Comparison of ENCODE assay signal across 8 mouse cellular contexts in genomic region chr10:34033630-34034305, GRCm38 (mm10). TPM values are rescaled to one million over a fixed set of nuclear protein-coding genes. Genes with fewer than 3 reads are reported as not detected.
A peak's percentile ranks its signal among the peaks of the same experiment; 100 is the strongest.
DNase-seq lines count a peak whose midpoint lies in the region; ATAC-seq and TF ChIP-seq lines count a peak whose summit lies in the region.

No protein-coding gene starts in this region.

- H3K4me3 ChIP-seq in ES-Bruce4 (ENCODE audit: low read depth, low read length), result peak overlapping the region; percentile 11; the same call in 1 of the 2 replicates
- peak overlapping the region; percentile 25 for H3K4me3 ChIP-seq in hindbrain, embryonic 10.5 days
- H3K4me3 ChIP-seq in lung, postnatal 0 days (ENCODE audit: low read depth, low read length), result no peak overlapping the region

- H3K27me3 ChIP-seq in ES-Bruce4 (ENCODE audit: control insufficient read depth, insufficient read depth, low read length, poor library complexity, severe bottlenecking), result no peaks in the 10 kb centered on the region
- H3K27me3 ChIP-seq in hindbrain, embryonic 10.5 days (ENCODE audit: insufficient read depth, poor library complexity, severe bottlenecking), result no peaks in the 10 kb centered on the region
- no peaks in the 10 kb centered on the region for H3K27me3 ChIP-seq in lung, postnatal 0 days (replicated peaks; ENCODE audit: insufficient read depth, low read length)

- no peak for TF ChIP-seq POLR2A in ES-Bruce4 (IDR thresholded peaks at IDR 0.05; ENCODE audit: insufficient read depth, low read length)

- H3K4me2 ChIP-seq in lung, postnatal 0 days (replicated peaks; ENCODE audit: low read depth, low read length), result peak overlapping the region; percentile 30; the same call in 1 of the 2 replicates

- peak; percentile 84 for TF ChIP-seq CTCF in ES-Bruce4 (IDR thresholded peaks at IDR 0.05; ENCODE audit: low read depth, low read length)
- TF ChIP-seq CTCF in lung, postnatal 0 days (IDR thresholded peaks at IDR 0.05), result peak; percentile 88

- no peaks in the 10 kb centered on the region for H3K36me3 ChIP-seq in ES-Bruce4 (ENCODE audit: control insufficient read depth, insufficient read depth, low read length, poor library complexity, severe bottlenecking)
- H3K36me3 ChIP-seq in hindbrain, embryonic 10.5 days, result no peaks in the 10 kb centered on the region
- H3K36me3 ChIP-seq in lung, postnatal 0 days (ENCODE audit: insufficient read depth, low read length), result no peaks in the 10 kb centered on the region

- H3K9me3 ChIP-seq in ES-Bruce4 (replicated peaks; ENCODE audit: control insufficient read depth, insufficient read depth, low read length, poor library complexity, severe bottlenecking), result no peaks in the 10 kb centered on the region
- H3K9me3 ChIP-seq in hindbrain, embryonic 10.5 days, result no peaks in the 10 kb centered on the region
- no peaks in the 10 kb centered on the region for H3K9me3 ChIP-seq in lung, postnatal 0 days (ENCODE audit: low read length)

- ATAC-seq in frontal cortex, adult (ENCODE audit: low TSS enrichment), result peak; percentile 94
- peak; percentile 85 for ATAC-seq in lung, postnatal 0 days

- peak; percentile 28 for DNase-seq in cerebellum, adult 8-10 months
- DNase-seq in hindbrain, embryonic 10.5 days (ENCODE audit: low spot score), result peak; percentile 82
- peak; percentile 56 to 66 for DNase-seq in layer of hippocampus, postnatal 14 days (ENCODE audit: low spot score in 2 of 2)
- DNase-seq in lung, postnatal 0 days (ENCODE audit: low spot score), result peak; percentile 85
- peak; percentile 80 for DNase-seq in ovary, postnatal 36 days (ENCODE audit: low spot score)
- DNase-seq in thymus, postnatal 14 days, result peak; percentile 80

- TF ChIP-seq EP300 in ES-Bruce4 (IDR thresholded peaks at IDR 0.05; ENCODE audit: insufficient read depth, low read depth, low read length), result no peak
- no peak for TF ChIP-seq EP300 in lung, postnatal 0 days (IDR thresholded peaks at IDR 0.05)

- no peak overlapping the region for H3K27ac ChIP-seq in ES-Bruce4 (ENCODE audit: insufficient read depth, low read length)
- 0 out of 2 replicates have a peak overlapping the region, but pooled peaks have one; percentile 53 for H3K27ac ChIP-seq in hindbrain, embryonic 10.5 days
- H3K27ac ChIP-seq in lung, postnatal 0 days (ENCODE audit: low read length), result no peak overlapping the region

- H3K9ac ChIP-seq in ES-Bruce4 (ENCODE audit: low read depth, poor library complexity, severe bottlenecking), result no peak overlapping the region
- H3K9ac ChIP-seq in lung, postnatal 0 days (replicated peaks; ENCODE audit: low read depth), result 0 out of 2 replicates have a peak overlapping the region, but pooled peaks have one; percentile 8

- 22% methylated on average over 22 of the region's 22 CpGs for WGBS in hindbrain, embryonic 10.5 days
- 21% methylated on average over 22 of the region's 22 CpGs for WGBS in lung, postnatal 0 days

- peaks cover 2% of the 10 kb centered on the region for H3K4me1 ChIP-seq in ES-Bruce4 (ENCODE audit: control insufficient read depth, insufficient read depth, low read length)
- 0 out of 2 replicates have a peak, but pooled peaks cover 4% of the 10 kb centered on the region for H3K4me1 ChIP-seq in hindbrain, embryonic 10.5 days (replicated peaks)
- H3K4me1 ChIP-seq in lung, postnatal 0 days (ENCODE audit: insufficient read depth, low read depth, low read length), result no peaks in the 10 kb centered on the region

RNA-seq across cellular contexts. Expression of gene Trappc3l, which starts 3.6 kb away (rescaled TPM):
- not detected in 2 replicates for polyA plus RNA-seq in ES-Bruce4 (2011; ENCODE audit: insufficient read depth, insufficient read length, low read depth, missing spikeins)
- not detected in 2 replicates for polyA plus RNA-seq in hindbrain, embryonic 10.5 days (2016; fragmentation: Nextera tagmentation; extraction: Ambion mirVana)
- total RNA-seq in layer of hippocampus, postnatal 14 days (2021), result under 1 TPM in 1 of 2 experiments, not detected in 1; 0.33 TPM
- not detected in 2 replicates for polyA plus RNA-seq in lung, postnatal 0 days (2015; fragmentation: Nextera tagmentation; extraction: Ambion mirVana)

RNA-seq across cellular contexts. Expression of gene Calhm4, which starts 10.3 kb away (rescaled TPM):
- not detected in 2 replicates for polyA plus RNA-seq in ES-Bruce4 (2011; ENCODE audit: insufficient read depth, insufficient read length, low read depth, missing spikeins)
- polyA plus RNA-seq in hindbrain, embryonic 10.5 days (2016; fragmentation: Nextera tagmentation; extraction: Ambion mirVana), result not detected in 2 replicates
- total RNA-seq in layer of hippocampus, postnatal 14 days (2021), result not detected
- polyA plus RNA-seq in lung, postnatal 0 days (2015; fragmentation: Nextera tagmentation; extraction: Ambion mirVana), result not detected in 2 replicates

RNA-seq across cellular contexts. Expression of gene Rwdd1, which starts 14.3 kb away (rescaled TPM):
- 88.5 and 91.1 TPM in 2 replicates for polyA plus RNA-seq in ES-Bruce4 (2011; ENCODE audit: insufficient read depth, insufficient read length, low read depth, missing spikeins)
- 126 and 143 TPM in 2 replicates for polyA plus RNA-seq in hindbrain, embryonic 10.5 days (2016; fragmentation: Nextera tagmentation; extraction: Ambion mirVana)
- 100 to 1,000 TPM in 1 of 2 experiments, 10 to 100 TPM in 1; 98.7 to 101 TPM for total RNA-seq in layer of hippocampus, postnatal 14 days (2021)
- 95.9 and 96.5 TPM in 2 replicates for polyA plus RNA-seq in lung, postnatal 0 days (2015; fragmentation: Nextera tagmentation; extraction: Ambion mirVana)

Comparison
In these comparisons a context has a peak if more than half of its experiments do, and no peak if none do; other contexts are left out.
1. DNase-seq: peak in every context shown above with its lines; median percentile 85 in lung, postnatal 0 days; 82 in hindbrain, embryonic 10.5 days; 80 in ovary, postnatal 36 days; 80 in thymus, postnatal 14 days; 61 in layer of hippocampus, postnatal 14 days; 28 in cerebellum, adult 8-10 months.